Mouse (Mus musculus) liver, adult (tissue): ENCODE measurements around the gene Mapk10.

Source experiments
- GATA4 ChIP-seq: IDR thresholded peaks from 2 replicates; pipeline ENCODE4 v1.6.1; 2014; ENCODE audit warnings: mild to moderate bottlenecking, low read length; ENCODE audit not compliant: insufficient replicate concordance

Mapk10 gene

DNA sequence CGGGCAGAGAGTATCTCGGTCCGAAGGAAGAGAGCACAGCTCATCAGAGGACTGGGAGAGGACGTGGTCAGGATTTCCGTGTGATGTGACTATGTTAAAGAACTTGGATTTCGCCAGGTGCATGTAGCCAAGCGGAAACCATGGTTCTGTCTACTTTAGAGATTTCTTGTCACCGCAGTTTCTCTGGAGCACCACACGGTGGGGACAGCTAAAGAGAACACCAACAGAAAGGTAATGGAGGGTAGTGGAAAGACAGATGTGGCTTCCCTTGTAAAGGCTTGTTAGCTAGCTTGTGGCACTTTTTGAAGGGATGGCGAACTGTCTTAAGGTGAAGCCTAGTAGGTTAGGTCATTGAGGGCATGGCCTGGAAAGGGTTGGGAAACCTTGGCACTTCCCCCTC lies 29.5 kb downstream of the Mapk10 start:
- no peak for TF ChIP-seq GATA4

DNA sequence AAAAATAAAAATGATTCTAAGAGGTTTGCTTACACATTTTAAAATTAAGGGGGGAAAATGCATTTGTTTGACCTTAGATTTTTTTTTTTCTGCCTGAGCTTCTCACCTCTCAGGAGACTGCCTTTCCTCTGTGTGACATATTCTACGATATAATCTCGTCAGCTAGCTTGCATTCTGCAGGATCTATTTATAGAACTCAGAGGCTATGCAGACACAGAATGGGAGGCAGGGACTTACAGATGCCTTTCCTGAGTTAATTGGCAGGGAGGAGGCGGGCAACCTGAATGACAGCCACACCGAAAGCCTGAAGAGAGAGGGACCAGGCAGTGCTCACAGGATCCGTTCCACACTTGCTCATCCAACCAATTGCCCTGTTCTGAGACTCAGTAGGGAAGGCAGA lies 34.1 kb downstream of the Mapk10 start:
- no peak for TF ChIP-seq GATA4

DNA sequence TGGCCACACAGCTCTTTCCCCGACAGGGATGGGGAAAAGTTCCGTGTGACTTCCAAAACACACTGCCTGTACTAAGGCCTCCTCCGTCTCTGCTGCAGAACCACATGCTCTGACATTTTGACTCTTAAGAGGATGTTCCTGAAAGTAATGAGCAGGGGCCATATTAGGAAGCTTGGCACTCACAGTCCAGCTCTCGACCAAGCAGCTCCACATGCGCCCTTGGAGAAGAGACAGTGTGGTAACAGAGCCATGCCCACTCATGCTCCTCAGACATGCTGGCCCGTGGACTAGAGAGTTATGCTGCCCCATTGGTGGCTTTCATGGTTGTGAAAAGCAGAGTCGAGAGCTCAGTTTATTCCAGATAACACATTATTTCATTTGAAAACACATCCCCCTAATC lies 35.1 kb downstream of the Mapk10 start:
- TF ChIP-seq GATA4 = no peak

DNA sequence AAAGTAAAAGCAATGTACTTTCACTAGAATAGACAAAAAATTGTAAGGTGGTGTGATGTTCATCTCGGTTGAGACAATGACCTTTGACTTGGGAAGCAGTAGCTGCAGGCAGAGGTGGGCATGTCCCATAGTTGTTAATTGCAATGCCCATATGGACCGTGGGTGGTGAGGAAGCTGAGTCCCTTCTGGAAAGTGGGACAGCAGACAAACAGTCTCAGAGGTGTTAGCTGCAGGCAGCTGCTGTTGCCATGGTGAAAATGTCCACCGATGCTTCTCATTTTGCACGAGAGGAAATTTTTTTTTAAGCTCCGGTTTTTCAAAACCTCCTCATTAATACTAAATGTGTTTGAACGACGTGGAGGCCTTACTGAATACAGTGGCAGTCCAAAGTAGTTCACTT lies 36.5 kb downstream of the Mapk10 start:
- no peak for TF ChIP-seq GATA4

DNA sequence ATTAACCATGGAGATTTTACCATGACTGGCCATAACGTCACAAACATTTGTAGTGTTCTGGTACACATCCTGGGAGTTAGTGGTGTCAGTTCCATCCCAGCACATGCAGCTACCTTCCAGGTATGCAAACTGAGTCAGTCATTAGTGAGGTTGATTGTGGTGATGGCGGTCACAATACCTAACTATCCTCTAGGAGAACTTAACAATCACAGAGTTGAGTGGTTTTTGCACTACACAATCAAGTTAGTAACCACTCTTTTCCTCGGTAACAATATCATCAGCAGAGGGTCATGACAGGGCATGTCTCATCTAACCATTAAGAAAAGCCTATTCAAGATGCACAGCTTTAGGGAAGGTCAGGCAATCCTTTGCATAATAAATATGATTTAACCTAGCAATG lies 39.9 kb downstream of the Mapk10 start:
- TF ChIP-seq GATA4 = no peak

DNA sequence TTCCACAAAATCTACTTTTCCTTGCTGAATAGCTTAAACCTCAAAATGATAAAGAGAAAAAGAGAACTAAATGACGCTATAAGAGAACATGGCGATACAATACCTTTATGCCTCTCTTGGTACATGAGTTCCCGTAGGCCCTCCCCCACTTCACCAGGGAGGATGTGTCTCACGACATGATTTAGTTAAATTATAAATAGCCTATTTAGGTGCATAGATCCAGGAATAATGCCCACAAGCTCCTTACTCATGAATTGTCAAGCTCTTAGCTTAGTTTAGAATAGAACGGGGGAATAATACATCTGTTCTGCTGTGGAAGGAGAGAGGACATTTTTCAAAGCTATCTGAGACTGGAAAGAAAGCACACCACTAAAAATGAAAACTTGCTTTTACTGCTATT lies 43.8 kb downstream of the Mapk10 start:
- no peak for TF ChIP-seq GATA4

DNA sequence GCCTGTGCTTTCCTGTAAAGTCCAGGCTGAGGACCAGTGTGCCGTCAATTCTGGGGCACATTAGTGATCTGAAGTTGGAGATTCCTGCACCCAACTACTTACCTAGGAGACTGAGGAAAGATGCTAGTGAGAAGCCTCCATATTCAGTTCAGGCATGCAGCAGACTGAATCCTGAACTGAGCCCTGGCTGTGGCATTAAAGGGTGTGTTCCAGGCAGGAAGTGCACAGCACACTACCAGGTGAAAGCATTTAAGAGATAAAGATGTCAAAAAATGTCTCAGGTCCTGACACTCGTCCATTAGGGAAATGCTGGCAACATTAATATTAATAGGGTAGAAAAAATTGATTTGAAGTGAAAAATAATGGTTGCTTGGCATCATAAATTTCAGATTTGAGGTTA lies 44.4 kb downstream of the Mapk10 start:
- TF ChIP-seq GATA4 = no peak

DNA sequence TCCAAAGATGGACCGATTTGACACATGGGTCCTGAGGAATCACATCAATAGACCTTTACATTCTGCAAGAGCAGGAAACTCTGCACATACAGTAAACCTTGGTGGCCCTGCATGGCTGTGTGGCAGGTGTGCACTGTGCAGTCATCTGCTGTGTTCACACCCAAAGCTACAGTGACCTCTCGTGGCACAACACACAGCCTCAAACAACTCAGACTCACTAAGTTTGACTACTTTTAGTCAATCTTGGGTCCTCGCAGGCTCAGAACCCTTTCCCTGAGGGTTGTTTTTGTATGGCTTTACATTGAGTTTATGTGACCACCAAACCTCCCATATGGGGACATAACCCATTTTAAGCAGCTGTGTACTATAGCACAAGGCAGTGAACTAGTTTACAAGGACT lies 47.1 kb downstream of the Mapk10 start:
- TF ChIP-seq GATA4 = no peak

DNA sequence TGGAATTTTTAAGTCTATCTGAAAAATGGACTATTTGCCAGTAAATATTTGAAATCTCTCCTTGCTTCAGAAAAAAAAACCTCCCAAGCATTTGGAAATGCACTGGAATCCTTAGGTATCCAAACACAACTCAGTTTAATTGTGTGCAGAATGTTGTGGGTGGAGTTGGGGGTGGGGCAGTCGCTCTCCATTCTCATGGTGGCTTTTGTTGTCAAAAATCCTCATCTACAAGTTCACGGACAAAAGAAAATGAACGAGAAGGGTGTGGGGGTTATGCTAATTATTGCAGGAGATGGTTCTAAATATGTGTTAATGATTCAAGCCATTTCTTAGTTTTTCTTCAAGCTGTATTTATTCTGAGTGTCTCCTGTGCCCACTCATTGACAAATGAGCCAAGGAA lies 49.6 kb downstream of the Mapk10 start:
- no peak for TF ChIP-seq GATA4

DNA sequence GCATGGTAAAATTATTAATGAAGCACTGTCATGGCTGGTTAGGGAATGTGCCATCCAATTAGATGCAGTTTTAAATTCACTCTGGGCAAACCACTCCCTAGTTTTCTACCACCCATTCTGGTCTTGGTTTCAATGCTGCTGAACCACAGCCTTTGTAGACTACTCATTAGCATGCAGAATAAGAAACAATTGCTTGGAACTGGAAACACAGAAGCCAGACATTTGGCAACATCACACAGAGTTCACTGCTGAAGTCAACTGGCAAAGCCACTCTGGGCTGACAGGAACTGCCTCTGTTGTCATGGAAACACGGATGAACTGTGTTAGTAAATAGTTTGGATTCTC lies 50.0 kb downstream of the Mapk10 start:
- no peak for TF ChIP-seq GATA4

DNA sequence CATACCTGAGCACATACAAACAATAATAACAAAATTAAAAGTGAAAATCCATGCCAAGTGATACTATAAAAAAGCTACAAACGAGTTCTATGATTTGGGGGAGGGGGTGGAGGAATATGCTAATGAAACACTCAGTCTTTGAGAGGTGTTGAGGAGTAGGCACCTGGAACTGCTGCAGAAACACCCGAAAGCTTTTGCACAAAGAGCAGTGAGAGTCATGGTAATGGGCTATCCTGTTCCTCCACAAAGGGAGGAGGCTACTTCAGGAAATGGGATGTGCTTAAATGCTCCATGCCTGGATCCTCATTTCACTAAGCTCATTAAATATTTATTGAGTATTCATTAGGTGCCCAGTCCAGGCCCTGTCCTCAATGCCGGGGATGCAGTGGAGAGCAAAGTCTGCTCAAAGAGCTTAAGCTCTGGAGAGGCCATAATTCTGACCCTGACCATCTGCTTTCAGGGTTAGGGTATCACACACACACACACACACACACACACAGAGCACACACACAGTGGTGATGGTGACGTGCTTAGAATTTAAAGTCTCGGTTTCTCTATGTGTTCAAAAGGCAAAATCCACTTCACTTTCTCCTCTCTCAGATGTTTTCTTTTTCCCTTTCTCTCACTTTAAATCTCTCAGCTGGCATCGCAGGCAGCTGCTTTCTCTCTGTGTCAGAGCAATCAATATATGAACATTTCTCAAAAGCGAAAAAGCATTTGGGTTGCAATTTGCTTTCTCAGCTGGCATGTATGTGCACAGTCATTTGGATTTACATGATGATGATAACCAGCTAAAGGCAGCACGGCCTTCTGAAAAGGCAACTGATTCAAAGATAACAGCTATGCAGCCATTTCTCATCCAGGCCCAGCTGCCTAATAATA lies 50.6 kb downstream of the Mapk10 start:
- TF ChIP-seq GATA4 = no peak

DNA sequence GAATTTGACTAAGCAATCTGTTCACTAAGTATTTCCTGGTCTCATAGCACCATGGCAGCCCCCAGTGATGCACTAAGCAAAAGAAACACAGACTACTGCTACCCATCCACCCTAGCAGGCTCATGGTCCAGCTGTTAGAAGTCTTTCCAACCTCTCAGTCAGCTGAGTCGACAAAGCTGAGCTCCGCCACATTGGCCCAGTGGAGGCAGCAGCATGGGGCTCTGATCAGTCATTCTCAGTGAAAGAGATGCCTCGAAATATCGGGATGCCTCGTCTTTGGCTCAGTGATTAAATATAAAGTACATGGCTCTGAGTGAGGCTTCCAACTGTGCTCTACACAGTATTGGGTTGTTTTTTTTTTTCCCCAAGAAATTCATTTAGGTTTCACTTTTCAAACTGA lies 70.2 kb downstream of the Mapk10 start:
- no peak for TF ChIP-seq GATA4

DNA sequence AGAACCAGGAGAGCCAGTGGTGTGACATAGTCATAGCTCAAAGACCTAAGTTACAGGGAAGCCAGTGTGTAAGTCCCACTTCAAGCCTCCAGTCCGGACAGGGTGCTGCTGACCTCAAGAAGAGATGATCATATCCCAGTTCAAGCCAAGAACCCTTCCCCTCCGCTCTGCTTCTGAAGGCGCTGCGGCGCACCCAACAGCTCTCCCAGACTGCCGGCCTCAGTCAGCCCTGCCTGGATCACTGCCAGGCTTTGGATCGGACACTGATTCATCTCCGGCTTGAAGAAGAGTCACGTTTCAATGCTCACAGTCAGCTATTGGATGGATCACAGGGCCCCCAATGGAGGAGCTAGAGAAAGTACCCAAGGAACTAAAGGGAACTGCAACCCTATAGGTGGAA lies 76.3 kb downstream of the Mapk10 start:
- no peak for TF ChIP-seq GATA4

DNA sequence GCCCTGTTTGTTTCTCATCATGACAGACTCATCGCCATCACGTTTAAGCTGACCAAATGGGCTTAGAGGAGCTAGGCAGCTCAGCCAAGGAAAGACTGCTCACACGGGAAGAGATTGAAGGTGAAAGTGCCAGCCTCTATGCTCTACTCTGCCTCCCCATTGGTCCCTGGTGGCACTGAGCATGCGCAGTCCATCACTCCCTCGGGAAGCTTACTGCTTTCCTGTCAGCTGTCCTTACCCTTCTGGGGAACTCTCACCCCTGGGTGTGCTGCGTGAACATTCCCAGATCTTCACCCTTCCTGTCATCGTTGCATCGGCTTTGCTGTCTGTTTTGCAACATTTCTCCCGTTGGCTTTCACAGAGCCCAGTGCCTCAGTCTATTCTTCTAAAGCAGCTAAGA lies 77.5 kb downstream of the Mapk10 start:
- no peak for TF ChIP-seq GATA4

DNA sequence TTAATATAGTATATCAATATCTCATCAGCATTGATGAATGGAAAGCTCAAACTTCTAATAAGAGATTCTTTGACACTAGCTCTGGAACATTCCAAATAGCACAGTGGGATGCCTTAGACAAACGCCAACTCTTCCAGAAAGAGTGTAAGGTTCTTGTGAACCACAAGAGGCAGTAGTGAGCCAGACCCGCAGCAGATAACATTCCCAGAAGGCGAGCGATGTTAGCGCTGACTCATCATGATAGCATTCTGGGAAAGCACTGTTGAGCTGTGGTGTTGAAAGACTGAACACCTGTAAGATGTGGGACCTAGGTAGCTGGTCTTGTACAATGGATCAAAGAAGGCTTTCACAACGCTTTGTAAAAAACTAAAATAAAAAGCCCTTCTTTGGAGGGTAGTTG lies 78.3 kb downstream of the Mapk10 start:
- TF ChIP-seq GATA4 = no peak

DNA sequence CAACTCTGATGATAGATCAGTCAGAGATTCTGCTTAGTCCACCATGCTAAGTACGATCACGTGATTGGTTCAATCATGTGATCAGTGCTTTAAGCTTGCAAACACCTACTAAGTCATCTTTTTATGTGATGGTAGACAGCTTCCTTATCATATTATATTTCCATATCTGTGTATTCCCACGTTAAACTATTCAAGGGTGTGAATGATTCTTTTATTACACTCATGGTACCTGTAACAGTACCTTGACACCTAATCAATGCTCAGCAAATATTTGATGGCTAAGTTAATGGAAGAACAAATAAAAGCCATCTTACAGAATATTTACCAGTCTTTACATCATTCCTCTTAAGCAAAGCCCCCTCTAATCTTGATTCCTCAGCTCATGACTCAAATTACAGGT lies 91.5 kb downstream of the Mapk10 start:
- no peak for TF ChIP-seq GATA4

DNA sequence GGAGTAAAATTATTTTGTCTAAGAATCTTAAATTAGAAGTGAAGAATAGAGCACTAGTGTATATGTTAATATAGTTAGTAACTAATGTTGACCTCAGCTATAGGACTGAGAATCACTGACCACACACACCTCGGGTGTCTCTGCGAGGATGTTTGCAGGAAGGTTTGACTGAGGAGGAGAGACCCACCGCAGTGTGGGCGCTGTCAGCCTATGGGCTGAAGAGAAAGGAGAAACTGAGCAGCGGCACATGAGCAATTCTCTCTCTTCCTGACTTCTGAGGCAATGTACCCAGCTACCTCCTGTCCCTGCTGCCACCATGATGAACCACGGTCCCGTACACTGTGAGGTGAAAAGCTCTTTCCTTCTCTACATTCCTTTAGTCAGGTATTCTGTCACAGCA lies 95.6 kb downstream of the Mapk10 start:
- TF ChIP-seq GATA4 = no peak
